Mouse (Mus musculus): ENCODE data around the gene Gpr183. TPM values are rescaled to one million over a fixed set of nuclear protein-coding genes. Genes with fewer than 3 reads are reported as not detected.

The Gpr183 gene
- polyA plus RNA-seq, 1 experiment from 2014 or later, result not detected

DNA sequence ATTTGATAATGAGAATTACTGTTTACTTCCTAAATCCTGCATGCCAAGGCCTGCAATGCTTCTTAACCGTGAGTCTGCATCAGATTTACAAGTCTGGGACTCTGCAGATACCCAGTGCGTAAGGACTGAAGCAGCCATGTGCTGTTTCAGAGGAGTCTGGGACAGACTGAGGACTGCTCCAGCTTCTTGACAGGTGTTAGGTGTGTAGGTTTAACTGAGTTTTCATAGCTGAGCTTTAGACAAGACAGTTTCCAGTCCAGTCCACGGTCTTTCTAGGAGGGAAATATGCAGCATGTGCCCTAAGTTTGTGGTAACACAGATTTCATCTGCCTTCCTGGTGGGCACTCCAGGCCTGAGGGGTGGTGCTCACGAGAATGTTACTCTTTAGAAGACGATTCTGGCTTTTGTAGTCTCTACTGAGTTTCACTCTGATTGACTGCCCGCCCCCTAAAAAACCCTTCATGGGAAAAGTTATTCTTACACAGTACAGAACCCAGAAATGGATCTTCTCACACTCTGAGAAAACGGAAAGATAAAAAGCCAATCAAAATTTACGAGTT lies 17.7 kb downstream of the Gpr183 start:
- no peaks in the 10 kb centered on the region for H3K27me3 ChIP-seq
- POLR2A ChIA-PET, result no interaction called here
- CTCF ChIA-PET, result no interaction called here
- DNase-seq (ENCODE audit: low read depth, low spot score) (no peak), ATAC-seq (no peak)
- in situ Hi-C loops (cut with MboI; ENCODE audit: low pct_unique_long_range_greater_than_20kb), result no loop called here
- TF ChIP-seq CTCF (IDR thresholded peaks at IDR 0.05), result no peak

DNA sequence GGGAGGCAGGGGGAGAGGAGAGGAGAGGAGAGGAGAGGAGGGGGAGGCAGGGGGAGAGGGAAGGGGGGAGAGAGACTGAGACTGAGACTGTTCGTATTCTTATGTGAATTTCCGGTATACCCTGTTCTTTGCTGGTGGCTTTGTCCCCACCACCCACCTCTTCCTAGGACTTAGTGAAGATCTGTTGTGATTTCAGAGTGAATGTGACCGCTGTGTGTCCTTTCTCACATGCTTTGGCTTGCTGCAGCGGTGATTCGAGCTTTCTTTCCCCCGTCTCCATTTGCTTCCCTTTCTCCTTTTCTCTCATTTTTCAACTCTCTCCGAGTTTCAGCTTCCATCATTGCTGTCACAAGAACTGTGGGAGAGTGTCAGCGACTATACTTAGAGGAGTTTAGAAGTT lies 18.3 kb downstream of the Gpr183 start:
- ChIA-PET CTCF (no interaction called here), POLR2A (no interaction called here)
- no peaks in the 10 kb centered on the region for H3K27me3 ChIP-seq
- no peak for DNase-seq (ENCODE audit: low read depth, low spot score)
- in situ Hi-C loops (cut with MboI; ENCODE audit: low pct_unique_long_range_greater_than_20kb), result no loop called here
- TF ChIP-seq CTCF (IDR thresholded peaks at IDR 0.05), result no peak
- no peak for ATAC-seq

DNA sequence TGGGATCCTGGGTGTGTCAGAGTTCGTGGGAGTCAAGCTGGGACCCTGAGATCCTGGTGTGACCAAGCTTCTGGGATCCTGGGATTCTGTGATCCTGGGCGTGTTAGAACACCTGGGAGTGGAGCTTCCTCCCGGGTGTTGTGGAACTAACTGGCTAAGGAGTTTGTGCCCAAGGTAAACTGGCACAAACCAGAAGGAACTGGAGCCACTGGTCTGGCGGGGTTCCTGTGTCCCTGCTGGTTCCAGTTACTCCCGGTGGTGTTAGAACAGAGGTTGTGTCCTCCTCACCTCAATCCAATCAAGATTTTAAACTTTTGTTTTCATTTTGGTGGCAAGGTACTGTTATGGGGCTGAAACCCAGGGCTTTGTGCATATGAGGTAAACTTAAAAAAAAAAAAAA lies 18.9 kb downstream of the Gpr183 start:
- no peak for DNase-seq (ENCODE audit: low read depth, low spot score)
- ATAC-seq, result no peak
- in situ Hi-C loops (cut with MboI; ENCODE audit: low pct_unique_long_range_greater_than_20kb), result no loop called here
- no peak for TF ChIP-seq CTCF (IDR thresholded peaks at IDR 0.05)
- no peaks in the 10 kb centered on the region for H3K27me3 ChIP-seq
- CTCF ChIA-PET, result no interaction called here
- POLR2A ChIA-PET, result no interaction called here

DNA sequence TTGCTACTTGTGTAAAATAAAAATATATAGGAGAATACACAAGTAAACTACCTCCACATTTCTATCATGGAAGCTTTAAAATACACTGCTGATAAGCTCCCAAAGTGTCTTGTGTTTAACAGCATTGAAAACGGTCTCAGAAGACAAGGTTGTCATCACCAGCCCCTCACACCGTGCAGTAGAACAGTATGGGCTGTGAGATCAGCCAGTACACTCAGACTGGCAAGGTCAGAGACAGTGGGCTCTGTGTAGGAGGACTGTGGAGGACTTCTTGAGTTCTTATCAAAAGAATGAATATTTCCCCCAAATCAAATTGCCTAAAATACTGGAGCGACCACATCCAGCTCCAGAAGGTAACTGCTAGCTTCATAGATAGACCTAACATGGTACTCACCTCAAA lies 25.4 kb downstream of the Gpr183 start:
- no peak for ATAC-seq
- ChIA-PET POLR2A (interaction anchor here (0.5 kb wide), 1 partner anchor 1628 kb away, joined by 8 read pairs; no protein-coding TSS in a partner anchor), CTCF (interaction anchor here (1.2 to 1.6 kb wide), 3 partner anchors 11 to 21 kb away, joined by 3 to 5 read pairs (median 3); no protein-coding TSS in a partner anchor)
- in situ Hi-C loops (cut with MboI; ENCODE audit: low pct_unique_long_range_greater_than_20kb), result no loop called here
- TF ChIP-seq CTCF (IDR thresholded peaks at IDR 0.05), result no peak
- no peak for DNase-seq (ENCODE audit: low read depth, low spot score)
- H3K27me3 ChIP-seq, result no peaks in the 10 kb centered on the region

DNA sequence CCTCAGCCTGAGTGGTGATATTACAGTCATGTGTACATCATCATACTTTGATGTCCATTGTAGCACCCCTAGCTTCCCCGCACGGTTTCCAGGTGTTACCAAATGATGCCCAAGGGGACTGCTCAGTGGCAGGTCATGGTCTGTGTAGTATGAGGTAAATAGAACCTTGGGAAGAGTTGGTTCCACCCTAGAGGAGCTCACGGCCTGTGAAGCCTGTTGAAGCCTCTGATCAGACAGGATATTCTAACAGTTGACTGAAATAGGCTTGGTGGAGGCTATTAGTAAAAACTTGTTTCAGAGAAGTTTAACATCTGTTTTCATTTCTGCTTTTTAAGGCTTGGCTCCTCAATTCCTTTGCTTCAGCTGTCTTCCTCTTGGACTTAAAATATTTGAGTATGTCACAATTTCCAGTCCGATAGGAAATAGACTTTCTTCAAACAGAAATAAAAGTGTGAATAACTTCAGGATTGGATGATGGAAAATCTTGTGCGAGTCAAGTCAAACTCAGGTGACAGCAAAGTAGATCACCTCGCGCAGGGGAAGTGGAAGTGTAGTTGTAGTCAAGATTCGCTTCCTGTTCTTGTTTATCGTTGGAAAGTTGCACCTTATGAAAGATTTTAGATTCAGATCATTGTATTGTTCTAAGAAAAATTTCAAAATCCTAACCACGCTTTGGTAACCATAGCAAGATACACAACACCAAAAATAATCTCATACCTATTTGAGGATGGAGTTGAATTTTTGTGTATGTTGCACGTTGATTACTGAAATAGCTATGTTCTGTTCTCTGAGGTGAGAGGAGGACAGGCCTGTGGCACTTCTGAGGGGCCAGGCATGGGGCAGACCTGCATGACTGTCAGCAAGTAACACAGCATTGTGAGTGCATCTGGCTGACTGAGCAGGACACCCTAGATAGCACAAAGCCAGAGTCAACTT lies 26.5 kb downstream of the Gpr183 start:
- ChIA-PET CTCF (no interaction called here), POLR2A (interaction anchor here (0.5 kb wide), 1 partner anchor 1627 kb away, joined by 8 read pairs; no protein-coding TSS in a partner anchor)
- no peak for TF ChIP-seq CTCF (IDR thresholded peaks at IDR 0.05)
- no peak for DNase-seq (ENCODE audit: low read depth, low spot score)
- in situ Hi-C loops (cut with MboI; ENCODE audit: low pct_unique_long_range_greater_than_20kb), result no loop called here
- no peak for ATAC-seq
- no peaks in the 10 kb centered on the region for H3K27me3 ChIP-seq

DNA sequence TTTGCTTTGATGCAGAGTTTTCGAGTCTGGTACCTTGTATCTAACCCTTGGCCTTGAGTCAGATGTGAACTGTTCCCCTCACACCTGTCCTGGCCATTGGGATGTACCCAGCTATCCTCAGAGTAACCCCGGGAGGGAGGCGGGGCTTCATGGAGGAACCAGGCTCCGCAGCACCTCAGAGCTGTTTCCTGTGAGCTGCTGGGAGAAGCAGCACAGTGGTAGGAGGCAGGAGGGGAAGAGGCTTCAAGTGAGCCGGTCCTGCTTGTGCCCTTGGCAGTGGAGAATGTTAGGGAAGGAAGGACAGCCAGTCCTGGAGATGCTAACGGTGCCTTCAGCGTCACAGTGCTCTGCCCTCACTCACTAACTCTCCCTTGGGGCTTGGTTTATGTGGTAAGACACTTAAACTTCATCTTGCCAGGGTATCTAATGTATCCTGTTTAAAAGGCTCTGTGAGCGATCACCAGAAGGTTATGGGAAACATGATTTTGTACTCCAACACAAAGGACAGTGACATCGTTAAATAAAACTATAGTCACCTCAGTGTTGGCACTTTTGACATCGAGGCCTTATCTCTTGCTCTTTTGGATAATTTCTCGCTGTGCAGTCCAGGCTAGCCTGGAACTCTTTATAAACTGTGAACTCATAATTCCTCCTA lies 27.3 kb downstream of the Gpr183 start:
- DNase-seq (ENCODE audit: low read depth, low spot score) (no peak), ATAC-seq (no peak)
- CTCF ChIA-PET, result no interaction called here
- POLR2A ChIA-PET, result no interaction called here
- in situ Hi-C loops (cut with MboI; ENCODE audit: low pct_unique_long_range_greater_than_20kb), result no loop called here
- no peaks in the 10 kb centered on the region for H3K27me3 ChIP-seq
- no peak for TF ChIP-seq CTCF (IDR thresholded peaks at IDR 0.05)

DNA sequence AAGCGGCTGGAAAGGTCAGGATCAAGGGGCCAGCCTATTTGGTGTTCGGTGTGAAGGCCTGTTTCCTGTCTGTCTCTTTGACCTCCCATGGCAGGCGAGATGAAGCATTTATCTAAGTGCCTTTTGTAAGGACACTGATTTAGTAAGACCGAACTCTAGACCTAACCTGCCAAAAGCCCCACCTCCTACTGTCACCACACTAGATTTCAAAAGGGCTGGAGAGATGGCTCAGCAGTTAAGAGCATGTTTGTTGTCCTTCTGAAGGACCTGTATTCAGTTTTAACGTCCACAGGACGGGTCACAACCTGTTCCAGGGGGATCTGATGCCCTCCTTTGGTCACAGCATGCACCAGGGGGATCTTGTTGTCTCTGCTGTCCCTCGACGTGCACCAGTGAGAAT lies 28.1 kb downstream of the Gpr183 start:
- TF ChIP-seq CTCF (IDR thresholded peaks at IDR 0.05), result no peak
- no peak for DNase-seq (ENCODE audit: low read depth, low spot score)
- no peaks in the 10 kb centered on the region for H3K27me3 ChIP-seq
- ATAC-seq, result no peak
- in situ Hi-C loops (cut with MboI; ENCODE audit: low pct_unique_long_range_greater_than_20kb), result no loop called here
- POLR2A ChIA-PET, result no interaction called here
- CTCF ChIA-PET, result no interaction called here

DNA sequence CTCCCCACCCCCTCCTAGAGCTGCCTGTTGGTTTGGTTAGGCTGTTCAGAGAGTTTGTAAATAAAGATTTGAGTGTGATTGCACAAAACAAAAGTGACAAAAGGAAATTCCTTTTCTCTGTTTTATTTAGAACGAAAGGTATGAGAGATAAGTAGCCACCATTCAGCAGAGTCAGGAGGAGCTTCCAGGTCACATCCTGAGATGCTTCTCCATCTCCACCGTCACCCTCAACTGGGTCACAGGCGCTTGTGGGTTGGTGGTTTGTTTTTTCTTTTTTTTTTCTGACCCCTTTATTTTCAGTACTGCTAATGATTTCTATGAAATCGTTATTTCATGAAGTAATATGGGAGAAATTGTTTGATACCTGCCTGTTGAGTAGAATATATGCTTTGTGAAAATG lies 28.6 kb downstream of the Gpr183 start:
- ATAC-seq (no peak), DNase-seq (ENCODE audit: low read depth, low spot score) (no peak)
- in situ Hi-C loops (cut with MboI; ENCODE audit: low pct_unique_long_range_greater_than_20kb), result no loop called here
- CTCF ChIA-PET, result interaction anchor here (1.4 kb wide), 1 partner anchor 125 kb away, joined by 4 read pairs; no protein-coding TSS in a partner anchor
- no peaks in the 10 kb centered on the region for H3K27me3 ChIP-seq
- POLR2A ChIA-PET, result no interaction called here
- no peak for TF ChIP-seq CTCF (IDR thresholded peaks at IDR 0.05)

DNA sequence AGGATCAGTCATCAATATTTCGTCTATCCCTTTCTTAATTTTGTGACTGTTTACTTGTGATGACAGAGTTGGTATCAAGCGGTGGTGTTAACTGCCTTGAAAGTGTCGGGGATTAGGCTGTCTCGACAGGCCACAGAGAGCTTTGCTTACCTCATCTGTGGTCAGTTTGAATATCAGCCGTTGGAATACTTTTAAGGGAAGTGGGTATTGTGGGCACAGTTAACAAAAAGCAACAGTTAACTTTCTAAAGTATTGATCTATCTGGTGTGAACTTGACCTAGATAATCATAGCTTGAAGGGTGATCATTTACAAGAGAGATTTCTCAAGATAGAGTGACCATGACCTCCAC lies 30.4 kb downstream of the Gpr183 start:
- in situ Hi-C loops (cut with MboI; ENCODE audit: low pct_unique_long_range_greater_than_20kb), result loop anchor here (5.0 kb wide), 1 partner anchor 128 kb away; no protein-coding TSS in a partner anchor
- TF ChIP-seq CTCF (IDR thresholded peaks at IDR 0.05), result no peak
- DNase-seq (ENCODE audit: low read depth, low spot score) (no peak), ATAC-seq (no peak)
- H3K27me3 ChIP-seq, result no peaks in the 10 kb centered on the region
- CTCF ChIA-PET, result no interaction called here
- POLR2A ChIA-PET, result no interaction called here

DNA sequence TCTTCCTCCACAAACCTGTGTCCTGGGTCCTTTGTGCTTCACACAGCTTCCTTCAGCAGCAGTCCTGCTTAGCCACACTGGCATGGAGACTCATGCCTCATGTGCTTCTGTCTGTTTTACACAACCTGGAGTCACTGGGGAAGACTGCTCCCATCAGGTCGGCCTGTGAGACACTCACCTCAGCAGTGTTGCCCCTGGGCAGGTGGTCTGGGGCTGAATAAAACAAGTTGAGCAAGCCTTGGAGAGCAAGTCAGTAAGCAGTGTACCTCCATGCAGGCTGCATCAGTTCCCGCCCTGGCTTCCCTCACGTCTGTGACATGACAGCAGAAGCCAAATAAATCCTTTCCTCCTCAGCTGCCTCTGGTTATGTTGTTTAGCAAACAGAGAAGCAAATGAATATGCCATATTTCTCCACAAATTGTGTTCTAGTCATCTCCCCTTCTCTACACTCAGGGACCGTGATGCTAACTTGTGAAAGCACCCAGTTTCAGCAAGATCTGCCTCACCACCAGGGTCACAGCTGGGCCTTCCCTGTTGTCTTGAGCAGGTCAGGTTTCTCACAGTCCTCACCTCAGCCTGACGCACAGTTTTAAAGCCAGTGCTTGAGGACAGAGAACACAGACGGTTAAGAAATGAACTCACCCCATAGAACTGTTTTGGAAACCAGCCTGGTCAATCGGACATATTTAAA lies 30.9 kb downstream of the Gpr183 start:
- in situ Hi-C loops (cut with MboI; ENCODE audit: low pct_unique_long_range_greater_than_20kb), result loop anchor here (5.0 kb wide), 1 partner anchor 128 kb away; no protein-coding TSS in a partner anchor
- DNase-seq (ENCODE audit: low read depth, low spot score) (no peak), ATAC-seq (no peak)
- ChIA-PET CTCF (no interaction called here), POLR2A (no interaction called here)
- H3K27me3 ChIP-seq, result no peaks in the 10 kb centered on the region
- no peak for TF ChIP-seq CTCF (IDR thresholded peaks at IDR 0.05)

All from Patski (cell line).